Mouse (Mus musculus) lung, embryonic 15.5 days (tissue): ENCODE results near the gene Fam213b. TPM values are rescaled to one million over a fixed set of nuclear protein-coding genes. Genes with fewer than 3 reads are reported as not detected.

Experiments
- ATAC-seq: fragments of 200-750 bp; cut with Nextera tagmentation; 2 replicates; pipeline ENCODE4 v1.8.0; 2017; ENCODE audit warnings: moderate number of reproducible peaks, borderline replicate concordance; ENCODE audit not compliant: low FRiP score, low TSS enrichment; ENCODE audit errors: extremely low read depth
- H3K27ac ChIP-seq: fragments of 300-500 bp; sonication (generic); 2 replicates; pipeline ENCODE4 v1.5.1; 2015; ENCODE audit warnings: moderate library complexity, mild to moderate bottlenecking, inconsistent platforms
- H3K27me3 ChIP-seq: fragments of 300-500 bp; sonication (generic); 2 replicates; pipeline ENCODE4 v1.6.1; 2015; ENCODE audit warnings: inconsistent platforms
- H3K36me3 ChIP-seq: fragments of 300-500 bp; sonication (generic); 2 replicates; pipeline ENCODE4 v1.6.1; 2015; ENCODE audit warnings: inconsistent platforms
- H3K4me1 ChIP-seq: fragments of 300-500 bp; sonication (generic); 2 replicates; pipeline ENCODE4 v1.6.1; 2015; ENCODE audit warnings: inconsistent platforms
- H3K4me2 ChIP-seq: fragments of 300-500 bp; sonication (generic); 2 replicates; pipeline ENCODE4 v1.6.1; 2015; ENCODE audit warnings: inconsistent platforms, mild to moderate bottlenecking, moderate library complexity
- H3K4me3 ChIP-seq: fragments of 300-500 bp; sonication (generic); 2 replicates; pipeline ENCODE4 v1.5.1; 2015; ENCODE audit warnings: mild to moderate bottlenecking, inconsistent platforms
- H3K9ac ChIP-seq: fragments of 300-500 bp; sonication (generic); 2 replicates; pipeline ENCODE4 v1.6.1; 2015; ENCODE audit warnings: inconsistent platforms
- H3K9me3 ChIP-seq: fragments of 300-500 bp; sonication (generic); 2 replicates; pipeline ENCODE4 v1.6.1; 2016; ENCODE audit warnings: inconsistent platforms
- WGBS: fragments of 180-500 bp; shearing (Covaris S2); methylation state at CpG from one replicate; pipeline ENCODE4 v1.1.7; 2015; 5-methylcytosine and 5-hydroxymethylcytosine counted together
- polyA plus RNA-seq: library from polyadenylated mRNA; unstranded; fragments of >200 nt; fragmentation: Nextera tagmentation; extraction: Ambion mirVana; gene quantifications from 2 replicates; pipeline ENCODE4 v1.2.1, GENCODE M21; 2015

Fam213b gene
- polyA plus RNA-seq = 36.4 and 41.5 TPM in 2 replicates

- H3K36me3 ChIP-seq = no peaks in the 10 kb centered on the region
- H3K9ac ChIP-seq = peak within 1 kb of the TSS; percentile 71
- peak within 1 kb of the TSS; percentile 57 for H3K4me3 ChIP-seq
- H3K4me2 ChIP-seq = peak within 1 kb of the TSS; percentile 97
- 2% methylated on average over 43 of the region's 43 CpGs for WGBS
- no peaks in the 10 kb centered on the region for H3K27me3 ChIP-seq
- H3K4me1 ChIP-seq = peaks cover 19% of the 10 kb centered on the region
- no peaks in the 10 kb centered on the region for H3K9me3 ChIP-seq
- peak; percentile 98 for ATAC-seq
- H3K27ac ChIP-seq = peak within 1 kb of the TSS; percentile 31; the same call in 1 of the 2 replicates
Measured at GRCm38 (mm10) chr4:154898506-154899446, at the start of gene Fam213b. Gene Fam213b, minus strand, starts transcription at chr4:154899135.

DNA sequence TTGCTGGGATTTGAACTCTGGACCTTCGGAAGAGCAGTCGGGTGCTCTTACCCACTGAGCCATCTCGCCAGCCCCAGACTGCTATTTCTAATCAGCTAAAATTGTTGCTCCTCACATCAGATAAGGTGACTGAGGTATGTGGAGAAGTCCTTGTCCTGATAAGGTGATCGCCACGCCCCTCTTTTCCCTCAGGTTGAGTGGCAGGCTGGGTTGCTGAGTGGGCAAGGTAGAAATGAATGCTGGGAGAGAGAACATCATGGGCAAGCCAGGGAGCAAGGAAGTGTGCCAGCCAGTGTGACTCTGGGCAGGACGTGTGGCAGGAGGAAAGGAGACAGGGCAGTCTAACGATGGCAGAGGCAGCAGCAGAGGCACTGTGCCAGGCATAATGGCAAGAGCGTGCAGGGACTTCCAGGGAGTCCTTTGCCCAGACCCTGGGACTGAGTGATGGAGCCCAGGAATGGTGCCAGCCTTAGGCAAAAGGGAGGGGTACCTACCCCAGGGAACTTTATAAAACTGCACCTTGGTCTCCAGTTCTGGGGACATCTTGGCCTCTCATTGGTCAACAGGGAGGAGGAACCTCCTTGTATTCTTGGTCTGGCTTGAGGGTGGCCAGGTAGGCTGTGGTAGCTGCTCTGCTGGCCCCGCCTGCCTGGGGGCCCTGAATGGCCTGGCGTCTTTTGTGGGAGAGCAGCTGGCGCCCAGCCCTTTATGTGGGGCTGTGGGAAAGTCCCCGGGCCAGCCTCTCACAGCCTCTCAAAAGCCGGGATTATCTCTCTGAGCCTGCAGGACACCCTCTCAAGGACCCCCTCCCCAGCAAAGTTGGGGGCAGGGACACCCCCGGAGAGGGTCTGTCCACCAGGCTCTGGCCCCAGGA is 49.4 kb upstream of the Fam213b start:
- 32% methylated on average over 14 of the region's 14 CpGs for WGBS
- Histone ChIP-seq H3K4me2 (no peak overlapping the region), H3K36me3 (no peaks in the 10 kb centered on the region), H3K27me3 (peaks cover 49% of the 10 kb centered on the region), H3K9me3 (no peaks in the 10 kb centered on the region), H3K27ac (peak overlapping the region; percentile 47; the same call in 1 of the 2 replicates), H3K4me3 (no peak overlapping the region), H3K4me1 (peaks cover 20% of the 10 kb centered on the region), H3K9ac (no peak overlapping the region)
- ATAC-seq = no peak

- Histone ChIP-seq H3K4me2 (peak overlapping the region; percentile 61), H3K9ac (peak overlapping the region; percentile 27; the same call in 1 of the 2 replicates), H3K4me1 (peaks cover 16% of the 10 kb centered on the region), H3K9me3 (no peaks in the 10 kb centered on the region), H3K27ac (no peak overlapping the region), H3K4me3 (peak overlapping the region; percentile 26), H3K36me3 (no peaks in the 10 kb centered on the region), H3K27me3 (peaks cover 30% of the 10 kb centered on the region)
- 4% methylated on average over 8 of the region's 8 CpGs for WGBS
- peak; percentile 86 for ATAC-seq
Measured at GRCm38 (mm10) chr4:154946319-154946718, 47.4 kb upstream of the Fam213b start.

DNA sequence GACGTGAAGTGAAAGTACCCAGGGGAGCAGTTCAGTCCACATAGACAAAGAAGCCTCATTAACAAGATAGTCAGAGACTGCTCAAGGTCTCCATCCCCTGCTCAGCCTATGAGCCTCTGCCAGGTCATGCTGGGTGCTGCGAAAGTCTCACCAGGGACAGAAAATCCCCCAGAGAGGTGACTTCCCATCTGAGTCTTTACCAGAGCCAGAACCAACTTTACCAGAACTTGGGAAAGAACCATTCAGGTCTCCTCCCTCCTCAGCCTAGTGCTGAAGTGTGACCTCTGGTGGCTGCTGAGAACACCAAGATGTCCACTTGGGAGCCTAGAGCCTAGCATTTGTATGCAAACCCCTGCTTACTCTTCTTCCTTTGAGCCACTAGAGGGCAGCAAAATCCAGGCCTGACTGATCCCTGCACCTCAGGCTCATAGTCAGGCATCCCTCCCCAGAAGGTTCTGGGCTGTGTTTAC is 45.2 kb upstream of the Fam213b start:
- Histone ChIP-seq H3K4me1 (peaks cover 16% of the 10 kb centered on the region), H3K4me3 (no peak overlapping the region), H3K27ac (no peak overlapping the region), H3K9ac (no peak overlapping the region), H3K4me2 (no peak overlapping the region), H3K36me3 (no peaks in the 10 kb centered on the region), H3K9me3 (no peaks in the 10 kb centered on the region), H3K27me3 (peaks cover 12% of the 10 kb centered on the region)
- 28% methylated on average over 2 of the region's 2 CpGs for WGBS
- ATAC-seq = peak; percentile 62; the same call in 1 of the 2 replicates

DNA sequence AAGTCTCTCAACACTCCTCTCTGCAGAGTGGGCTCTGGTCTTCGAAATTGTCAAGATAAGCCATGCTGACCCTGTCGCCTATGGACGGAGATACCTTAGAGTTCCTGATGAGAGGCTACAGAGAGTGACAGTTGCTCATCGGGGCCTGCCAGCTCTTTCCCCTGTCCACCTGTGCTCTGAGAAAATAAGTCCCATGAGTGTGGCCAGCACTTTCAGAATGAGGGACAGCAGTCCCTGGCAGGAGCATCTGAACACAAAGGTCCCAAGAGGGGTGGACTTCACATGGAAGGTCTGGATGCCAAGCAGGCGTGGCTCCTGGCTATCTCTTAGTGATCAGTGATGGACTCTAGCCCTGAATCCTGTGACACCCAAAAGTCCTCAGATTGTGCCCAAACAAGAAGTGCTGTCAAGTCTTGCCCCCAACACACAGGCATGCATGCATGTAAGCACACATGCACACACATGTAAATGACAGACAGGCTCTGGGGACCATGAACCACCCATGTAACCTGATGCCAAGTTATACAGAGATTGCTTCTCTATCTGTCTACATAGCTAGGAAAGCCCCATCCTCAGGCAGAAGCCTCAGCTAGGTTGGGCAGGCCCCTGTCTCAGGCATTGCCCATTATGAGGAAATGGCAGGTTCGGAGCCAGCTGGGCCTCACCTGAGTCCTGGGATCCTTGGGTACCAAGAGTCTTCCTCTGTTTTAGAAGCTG is 44.5 kb upstream of the Fam213b start:
- Histone ChIP-seq H3K4me3 (no peak overlapping the region), H3K27ac (no peak overlapping the region), H3K4me1 (peaks cover 13% of the 10 kb centered on the region), H3K9me3 (no peaks in the 10 kb centered on the region), H3K27me3 (peaks cover 5% of the 10 kb centered on the region), H3K36me3 (no peaks in the 10 kb centered on the region), H3K4me2 (no peak overlapping the region), H3K9ac (no peak overlapping the region)
- WGBS = 78% methylated on average over 6 of the region's 6 CpGs
- no peak for ATAC-seq

- H3K4me3 ChIP-seq = no peak overlapping the region
- 78% methylated on average over 10 of the region's 10 CpGs for WGBS
- H3K4me1 ChIP-seq = peaks cover 8% of the 10 kb centered on the region
- no peak overlapping the region for H3K9ac ChIP-seq
- no peak for ATAC-seq
- no peaks in the 10 kb centered on the region for H3K36me3 ChIP-seq
- H3K27ac ChIP-seq = no peak overlapping the region
- no peak overlapping the region for H3K4me2 ChIP-seq
- H3K9me3 ChIP-seq = no peaks in the 10 kb centered on the region
- no peaks in the 10 kb centered on the region for H3K27me3 ChIP-seq
Measured at GRCm38 (mm10) chr4:154942632-154943322, 43.8 kb upstream of the Fam213b start.

DNA sequence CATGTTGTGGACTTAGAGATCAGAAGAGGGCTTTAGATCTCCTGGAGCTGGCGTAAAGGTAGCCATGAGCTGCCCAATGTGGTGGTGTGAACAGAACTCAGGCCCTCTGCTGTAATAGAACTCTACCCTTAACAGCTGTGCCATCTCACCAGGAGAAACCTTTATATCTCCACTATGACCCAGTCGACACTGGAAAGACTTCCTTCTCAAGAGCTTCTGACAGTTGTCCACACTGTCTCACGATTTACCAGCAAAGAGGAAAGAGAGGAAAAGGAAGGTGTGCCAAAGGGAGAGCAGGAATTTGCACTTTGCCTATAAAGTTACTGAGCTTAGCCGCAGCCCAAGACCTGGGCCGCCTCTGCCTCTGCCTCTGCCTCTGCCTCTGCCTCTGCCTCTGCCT is 42.9 kb upstream of the Fam213b start:
- no peaks in the 10 kb centered on the region for H3K27me3 ChIP-seq
- H3K4me2 ChIP-seq = no peak overlapping the region
- no peaks in the 10 kb centered on the region for H3K9me3 ChIP-seq
- no peaks in the 10 kb centered on the region for H3K36me3 ChIP-seq
- no peak for ATAC-seq
- H3K4me1 ChIP-seq = peaks cover 8% of the 10 kb centered on the region
- WGBS = 79% methylated on average over 5 of the region's 5 CpGs
- no peak overlapping the region for H3K27ac ChIP-seq
- H3K4me3 ChIP-seq = no peak overlapping the region
- H3K9ac ChIP-seq = no peak overlapping the region

- Histone ChIP-seq H3K4me3 (no peak overlapping the region), H3K9ac (no peak overlapping the region), H3K4me1 (no peaks in the 10 kb centered on the region), H3K36me3 (no peaks in the 10 kb centered on the region), H3K4me2 (no peak overlapping the region), H3K27me3 (no peaks in the 10 kb centered on the region), H3K9me3 (no peaks in the 10 kb centered on the region), H3K27ac (no peak overlapping the region)
- 78% methylated on average over 2 of the region's 2 CpGs for WGBS
- ATAC-seq = no peak
Measured at GRCm38 (mm10) chr4:154940156-154940555, 41.2 kb upstream of the Fam213b start.

GRCm38 (mm10) chr4:154937746-154938145 is 38.8 kb upstream of the Fam213b start:
- 68% methylated on average over 1 of the region's 1 CpGs for WGBS
- ATAC-seq = no peak
- H3K9me3 ChIP-seq = no peaks in the 10 kb centered on the region
- no peak overlapping the region for H3K9ac ChIP-seq
- no peak overlapping the region for H3K27ac ChIP-seq
- no peaks in the 10 kb centered on the region for H3K4me1 ChIP-seq
- H3K4me2 ChIP-seq = no peak overlapping the region
- H3K4me3 ChIP-seq = no peak overlapping the region
- no peaks in the 10 kb centered on the region for H3K36me3 ChIP-seq
- no peaks in the 10 kb centered on the region for H3K27me3 ChIP-seq

DNA sequence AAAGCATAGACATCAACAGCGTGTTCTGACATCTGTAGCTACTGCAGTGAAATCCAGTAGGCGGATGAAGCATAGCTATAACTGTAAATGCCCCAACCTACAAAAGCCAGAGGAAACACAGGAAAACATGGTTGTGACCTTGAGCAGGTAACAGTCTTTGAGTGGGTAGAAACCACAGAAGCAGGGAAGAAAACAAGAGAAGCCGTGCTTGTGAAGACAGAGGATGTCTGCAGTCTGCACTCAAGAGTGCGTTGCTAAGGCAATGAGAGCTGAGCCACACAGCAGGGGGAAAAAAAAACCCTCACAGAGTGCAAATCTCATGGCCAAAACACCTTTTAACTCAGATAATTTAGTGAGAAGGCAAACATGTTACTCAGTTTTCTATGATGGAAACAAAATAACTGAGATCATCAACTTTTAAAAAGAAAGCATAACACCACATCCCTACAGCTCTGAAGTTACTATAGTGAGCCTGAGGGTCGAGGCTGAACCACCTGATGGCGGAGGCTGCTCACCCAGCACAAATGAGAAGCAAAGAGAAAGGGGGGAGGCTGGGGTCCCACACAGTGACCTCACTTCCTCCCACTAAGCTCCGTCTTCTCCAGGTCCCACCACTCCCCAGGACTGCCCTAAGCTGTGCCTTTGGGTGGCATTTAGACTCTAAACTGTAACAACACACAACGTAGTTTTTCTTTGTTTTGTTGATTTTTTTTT is 37.8 kb upstream of the Fam213b start:
- 50% methylated on average over 8 of the region's 8 CpGs for WGBS
- Histone ChIP-seq H3K4me3 (no peak overlapping the region), H3K9me3 (no peaks in the 10 kb centered on the region), H3K4me1 (no peaks in the 10 kb centered on the region), H3K27me3 (no peaks in the 10 kb centered on the region), H3K9ac (no peak overlapping the region), H3K4me2 (no peak overlapping the region), H3K27ac (no peak overlapping the region), H3K36me3 (no peaks in the 10 kb centered on the region)
- ATAC-seq = no peak
